Mouse (Mus musculus) neural tube, embryonic 14.5 days (tissue): ENCODE results near the gene Nanos2. TPM values are rescaled to one million over a fixed set of nuclear protein-coding genes. Genes with fewer than 3 reads are reported as not detected.

Experiments used
- ATAC-seq: fragments of 200-750 bp; cut with Nextera tagmentation; 2 replicates; pipeline ENCODE4 v1.8.0; 2017; ENCODE audit warnings: low read depth, mild to moderate bottlenecking, moderate TSS enrichment, moderate library complexity
- H3K27ac ChIP-seq: fragments of 300-500 bp; sonication (generic); 2 replicates; pipeline ENCODE4 v1.5.1; 2014; ENCODE audit warnings: low read depth, mild to moderate bottlenecking, control low read depth, low read length, moderate library complexity, mixed read lengths
- H3K27me3 ChIP-seq: fragments of 300-500 bp; sonication (generic); 2 replicates; pipeline ENCODE4 v1.6.1; 2014; ENCODE audit warnings: low read length; ENCODE audit not compliant: control insufficient read depth, insufficient read depth
- H3K36me3 ChIP-seq: fragments of 300-500 bp; sonication (generic); 2 replicates; pipeline ENCODE4 v1.6.1; 2014; ENCODE audit warnings: low read length, mixed read lengths; ENCODE audit not compliant: control insufficient read depth, insufficient read depth
- H3K4me1 ChIP-seq: fragments of 300-500 bp; sonication (generic); 2 replicates; pipeline ENCODE4 v1.6.1; 2014; ENCODE audit warnings: low read length; ENCODE audit not compliant: control insufficient read depth, insufficient read depth
- H3K4me2 ChIP-seq: fragments of 300-500 bp; sonication (generic); 2 replicates; pipeline ENCODE4 v1.6.1; 2014; ENCODE audit warnings: mild to moderate bottlenecking, low read depth, low read length, control low read depth
- H3K4me3 ChIP-seq: fragments of 300-500 bp; sonication (generic); 2 replicates; pipeline ENCODE4 v1.5.1; 2014; ENCODE audit warnings: low read depth, low read length, control low read depth, mixed read lengths
- H3K9ac ChIP-seq: fragments of 300-500 bp; sonication (generic); replicated peaks from 2 replicates; pipeline ENCODE4 v1.6.1; 2014; ENCODE audit warnings: low read depth, mild to moderate bottlenecking, control low read depth, low read length, mixed read lengths
- H3K9me3 ChIP-seq: fragments of 300-500 bp; sonication (generic); 2 replicates; pipeline ENCODE4 v1.6.1; 2016; ENCODE audit warnings: low read length; ENCODE audit not compliant: control insufficient read depth
- WGBS: fragments of 180-500 bp; shearing (Covaris S2); extraction: QIAGEN DNeasy Blood & Tissue Kit; methylation state at CpG from one replicate; pipeline ENCODE4 v1.1.7; 2014; 5-methylcytosine and 5-hydroxymethylcytosine counted together
- polyA plus RNA-seq: library from polyadenylated mRNA; unstranded; fragments of >200 nt; fragmentation: Nextera tagmentation; extraction: Ambion mirVana; gene quantifications from 2 replicates; pipeline ENCODE4 v1.2.1, GENCODE M21; 2014

Gene Nanos2
- 0.84 and 1.1 TPM in 2 replicates for polyA plus RNA-seq

DNA sequence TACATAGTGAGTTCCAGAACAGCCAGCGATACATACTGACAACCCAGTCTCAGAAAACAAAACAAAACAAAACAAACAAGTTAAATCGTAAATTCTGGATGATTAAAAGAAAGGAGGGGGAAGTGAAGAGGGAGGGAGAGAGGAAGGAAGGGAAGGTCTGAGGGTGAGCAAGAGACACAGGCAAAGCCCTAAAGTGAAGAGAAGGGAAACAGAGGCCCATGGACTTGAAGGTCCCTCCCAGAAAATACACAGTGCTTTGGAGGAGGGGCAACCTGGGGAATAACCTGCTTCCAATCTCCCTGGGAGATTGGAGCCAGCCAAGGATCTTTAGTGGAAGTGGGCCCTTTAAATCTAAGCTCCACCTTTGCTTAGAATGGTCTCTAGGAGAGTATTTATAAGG, at the start of gene Nanos2:
TSS of gene Nanos2 (plus strand) at position 301 of the 400 bp plus-strand sequence.
- H3K9ac ChIP-seq = no peak within 1 kb of the TSS
- H3K9me3 ChIP-seq = no peaks in the 10 kb centered on the region
- no peak within 1 kb of the TSS for H3K4me2 ChIP-seq
- WGBS = 48% methylated on average over 2 of the region's 2 CpGs
- H3K4me3 ChIP-seq = no peak within 1 kb of the TSS
- no peaks in the 10 kb centered on the region for H3K36me3 ChIP-seq
- no peak within 1 kb of the TSS for H3K27ac ChIP-seq
- H3K27me3 ChIP-seq = no peaks in the 10 kb centered on the region
- no peak for ATAC-seq
- H3K4me1 ChIP-seq = peaks cover 4% of the 10 kb centered on the region; the same call in 1 of the 2 replicates

DNA sequence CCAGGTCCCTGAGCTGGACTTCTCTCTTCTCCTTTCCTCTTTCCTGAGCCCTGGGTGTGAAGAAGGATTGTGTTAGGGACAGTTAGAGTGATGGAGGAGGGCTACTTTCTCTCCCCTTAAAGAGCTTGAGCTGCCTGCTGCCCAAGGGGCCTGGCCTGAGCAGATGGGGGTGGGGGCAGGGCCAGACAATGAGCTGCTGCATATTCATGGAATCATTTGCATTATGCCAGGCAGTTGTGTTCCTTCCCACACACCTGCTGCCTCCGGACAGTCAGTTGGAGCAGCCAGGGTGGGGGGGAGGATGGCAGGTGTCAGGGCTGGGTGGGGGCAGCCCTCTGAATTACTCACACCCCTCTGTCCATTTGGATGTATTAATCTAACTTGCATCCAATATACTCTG, 44.8 kb upstream of the Nanos2 start:
- peak overlapping the region; percentile 55 for H3K27ac ChIP-seq
- no peak overlapping the region for H3K4me3 ChIP-seq
- WGBS = 5% methylated on average over 1 of the region's 1 CpGs
- H3K9ac ChIP-seq = no peak overlapping the region
- H3K27me3 ChIP-seq = no peaks in the 10 kb centered on the region
- peak overlapping the region; percentile 14; the same call in 1 of the 2 replicates for H3K4me2 ChIP-seq
- peaks cover 11% of the 10 kb centered on the region; the same call in 1 of the 2 replicates for H3K36me3 ChIP-seq
- peaks cover 24% of the 10 kb centered on the region for H3K4me1 ChIP-seq
- ATAC-seq = peak; percentile 68; the same call in 1 of the 2 replicates
- no peaks in the 10 kb centered on the region for H3K9me3 ChIP-seq

DNA sequence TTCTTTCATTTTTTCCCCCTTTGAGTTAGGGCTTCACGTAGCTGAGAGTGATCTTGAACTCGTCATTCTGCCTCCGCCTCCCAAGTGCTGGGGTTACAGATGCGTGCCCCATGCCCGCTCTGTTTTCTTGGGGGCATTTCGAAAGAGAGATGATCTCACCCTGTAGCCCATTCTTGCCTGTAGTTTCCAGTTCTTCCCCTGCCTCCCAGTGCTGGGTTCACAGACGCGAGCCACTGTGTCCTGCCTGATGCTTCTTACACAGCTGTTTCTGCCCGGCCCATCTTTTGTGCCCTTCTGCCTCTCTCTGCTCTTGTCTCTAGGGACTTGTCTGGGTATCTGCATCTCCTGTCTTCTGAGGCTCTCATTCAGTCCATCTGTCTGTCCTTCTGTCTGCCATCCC, 44.4 kb upstream of the Nanos2 start:
- Histone ChIP-seq H3K27me3 (no peaks in the 10 kb centered on the region), H3K4me2 (no peak overlapping the region; the same call in 1 of the 2 replicates), H3K9ac (no peak overlapping the region), H3K27ac (peak overlapping the region; percentile 55), H3K4me1 (peaks cover 27% of the 10 kb centered on the region), H3K36me3 (peaks cover 14% of the 10 kb centered on the region; the same call in 1 of the 2 replicates), H3K4me3 (no peak overlapping the region), H3K9me3 (no peaks in the 10 kb centered on the region)
- no peak for ATAC-seq
- WGBS = 26% methylated on average over 9 of the region's 9 CpGs

DNA sequence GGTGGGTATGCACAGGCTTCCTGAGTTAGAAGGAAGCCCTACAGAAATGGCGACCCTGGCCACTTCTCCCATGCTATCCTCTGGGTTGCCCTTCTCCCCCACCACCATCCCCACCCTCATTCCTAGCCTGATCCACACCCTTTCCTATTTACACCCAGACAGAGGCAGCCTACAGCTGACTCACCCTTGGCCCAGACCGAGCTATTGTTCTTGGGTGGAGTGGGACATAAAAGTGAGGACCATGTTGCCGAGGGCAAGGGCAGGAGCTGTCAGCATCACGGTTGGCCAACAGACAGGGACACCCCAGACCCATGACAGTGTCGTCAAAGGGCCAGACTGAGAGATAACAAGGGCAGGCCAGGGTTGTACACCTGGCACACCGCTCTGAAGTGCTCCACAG, 39.0 kb upstream of the Nanos2 start:
- ATAC-seq = no peak
- Histone ChIP-seq H3K9ac (no peak overlapping the region), H3K4me2 (no peak overlapping the region), H3K27me3 (no peaks in the 10 kb centered on the region), H3K4me3 (no peak overlapping the region), H3K27ac (peak overlapping the region; percentile 78), H3K36me3 (peaks cover 19% of the 10 kb centered on the region; the same call in 1 of the 2 replicates), H3K9me3 (no peaks in the 10 kb centered on the region), H3K4me1 (peaks cover 30% of the 10 kb centered on the region)
- 35% methylated on average over 6 of the region's 6 CpGs for WGBS

DNA sequence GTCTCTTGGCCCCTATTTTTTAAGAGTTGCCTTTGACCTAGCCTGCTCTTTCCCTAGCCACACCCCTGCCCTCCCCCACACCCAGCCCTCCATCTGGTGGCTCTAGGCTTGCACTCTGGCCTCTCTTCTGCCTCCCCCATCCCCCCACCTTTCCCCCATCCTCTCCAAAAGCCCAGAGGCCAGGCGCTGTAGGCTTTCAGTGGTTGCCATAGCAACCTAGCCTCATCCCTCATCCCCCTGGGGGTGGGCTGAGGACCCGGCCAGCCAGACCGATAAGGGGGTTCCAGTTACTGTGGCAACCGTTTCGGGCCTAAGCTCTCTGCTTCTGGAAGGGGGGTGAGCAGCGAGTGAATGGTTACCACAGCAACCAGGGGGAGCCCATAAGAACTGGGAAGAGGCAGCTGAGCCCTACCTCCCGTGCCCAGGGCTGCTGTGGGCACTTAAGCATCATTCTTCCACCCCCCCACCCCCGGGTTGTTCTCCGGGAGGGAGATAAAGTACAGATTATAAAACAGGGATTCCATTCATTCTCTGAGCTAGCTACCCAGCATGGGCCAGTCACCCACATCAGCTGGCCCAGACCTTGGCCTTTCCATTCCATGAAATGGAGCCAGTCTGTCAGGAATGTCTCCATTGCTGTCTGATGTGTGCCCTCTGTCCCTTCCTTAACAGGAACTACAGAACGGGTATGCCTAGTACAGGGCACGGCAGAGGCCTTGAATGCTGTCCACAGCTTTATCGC, 37.2 kb upstream of the Nanos2 start:
- Histone ChIP-seq H3K4me1 (peaks cover 29% of the 10 kb centered on the region), H3K9me3 (no peaks in the 10 kb centered on the region), H3K4me3 (no peak overlapping the region), H3K36me3 (peaks cover 27% of the 10 kb centered on the region; the same call in 1 of the 2 replicates), H3K27me3 (no peaks in the 10 kb centered on the region), H3K9ac (no peak overlapping the region), H3K27ac (peak overlapping the region; percentile 78), H3K4me2 (peak overlapping the region; percentile 15; the same call in 1 of the 2 replicates)
- ATAC-seq = peak; percentile 91
- WGBS = 13% methylated on average over 12 of the region's 12 CpGs

DNA sequence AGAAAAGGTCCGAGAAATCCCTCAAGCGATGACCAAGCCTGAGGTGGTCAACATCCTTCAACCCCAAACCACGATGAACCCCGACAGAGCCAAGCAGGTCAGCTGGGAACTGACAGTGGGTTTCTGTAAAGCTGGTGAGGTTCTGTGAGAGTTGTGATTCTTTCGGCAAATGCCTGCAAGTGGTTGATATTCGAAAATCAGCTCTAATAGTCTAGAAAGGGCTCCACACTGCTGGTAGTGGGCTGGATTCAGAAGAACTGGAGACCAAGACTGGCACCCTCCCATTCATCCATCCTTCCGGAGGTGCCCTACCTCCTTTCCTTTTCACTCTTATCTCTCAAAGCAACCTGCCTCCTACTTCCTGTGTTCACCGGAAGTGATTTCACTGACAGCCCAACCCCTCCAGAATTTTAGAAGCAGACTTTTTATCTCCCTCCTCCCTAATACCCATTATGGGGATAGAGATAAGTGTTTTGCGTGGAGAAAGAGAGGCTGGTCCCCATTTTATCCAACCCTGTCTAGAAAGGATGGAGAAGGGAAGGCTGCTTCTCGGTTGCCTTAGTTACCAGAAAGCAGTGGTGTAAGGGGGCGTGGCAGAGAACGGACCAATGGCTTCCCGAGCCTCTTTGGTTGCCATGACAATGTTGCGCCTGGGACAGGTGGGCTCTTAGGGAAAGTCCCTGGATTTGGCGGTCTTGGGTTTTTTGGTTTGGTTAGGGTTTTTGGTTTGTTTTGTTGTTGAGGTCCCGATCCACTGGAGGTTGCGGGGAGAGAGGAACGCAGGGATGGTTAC, 36.5 kb upstream of the Nanos2 start:
- peaks cover 29% of the 10 kb centered on the region for H3K4me1 ChIP-seq
- peak overlapping the region; percentile 78 for H3K27ac ChIP-seq
- no peak for ATAC-seq
- no peaks in the 10 kb centered on the region for H3K27me3 ChIP-seq
- H3K9ac ChIP-seq = no peak overlapping the region
- H3K36me3 ChIP-seq = peaks cover 29% of the 10 kb centered on the region; the same call in 1 of the 2 replicates
- no peak overlapping the region for H3K4me3 ChIP-seq
- 19% methylated on average over 18 of the region's 18 CpGs for WGBS
- no peak overlapping the region; the same call in 1 of the 2 replicates for H3K4me2 ChIP-seq
- no peaks in the 10 kb centered on the region for H3K9me3 ChIP-seq

DNA sequence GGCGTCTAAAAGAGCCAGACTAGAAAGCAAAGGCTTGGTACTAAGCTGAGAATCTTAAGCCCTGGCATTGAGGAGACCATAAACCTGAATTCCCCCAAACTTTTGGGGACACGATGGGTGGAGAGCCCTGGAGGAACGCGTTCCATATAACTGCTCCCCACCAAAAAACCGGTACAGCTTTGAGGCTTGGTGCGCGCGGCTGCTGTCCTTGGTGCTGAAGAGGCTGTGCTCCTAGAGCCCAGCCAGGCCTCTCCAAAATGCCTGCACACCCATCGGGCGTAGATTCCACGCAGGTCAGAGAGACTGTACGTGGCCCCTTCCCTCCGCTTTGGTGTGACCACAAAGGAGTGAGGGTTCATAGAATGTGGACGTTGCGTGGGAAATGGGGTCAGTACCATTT, 35.8 kb upstream of the Nanos2 start:
- peaks cover 29% of the 10 kb centered on the region for H3K4me1 ChIP-seq
- no peak overlapping the region for H3K9ac ChIP-seq
- H3K4me3 ChIP-seq = no peak overlapping the region
- ATAC-seq = no peak
- WGBS = 22% methylated on average over 15 of the region's 15 CpGs
- H3K27ac ChIP-seq = peak overlapping the region; percentile 78; the same call in 1 of the 2 replicates
- no peaks in the 10 kb centered on the region for H3K27me3 ChIP-seq
- H3K9me3 ChIP-seq = no peaks in the 10 kb centered on the region
- no peak overlapping the region for H3K4me2 ChIP-seq
- H3K36me3 ChIP-seq = peaks cover 26% of the 10 kb centered on the region; the same call in 1 of the 2 replicates

DNA sequence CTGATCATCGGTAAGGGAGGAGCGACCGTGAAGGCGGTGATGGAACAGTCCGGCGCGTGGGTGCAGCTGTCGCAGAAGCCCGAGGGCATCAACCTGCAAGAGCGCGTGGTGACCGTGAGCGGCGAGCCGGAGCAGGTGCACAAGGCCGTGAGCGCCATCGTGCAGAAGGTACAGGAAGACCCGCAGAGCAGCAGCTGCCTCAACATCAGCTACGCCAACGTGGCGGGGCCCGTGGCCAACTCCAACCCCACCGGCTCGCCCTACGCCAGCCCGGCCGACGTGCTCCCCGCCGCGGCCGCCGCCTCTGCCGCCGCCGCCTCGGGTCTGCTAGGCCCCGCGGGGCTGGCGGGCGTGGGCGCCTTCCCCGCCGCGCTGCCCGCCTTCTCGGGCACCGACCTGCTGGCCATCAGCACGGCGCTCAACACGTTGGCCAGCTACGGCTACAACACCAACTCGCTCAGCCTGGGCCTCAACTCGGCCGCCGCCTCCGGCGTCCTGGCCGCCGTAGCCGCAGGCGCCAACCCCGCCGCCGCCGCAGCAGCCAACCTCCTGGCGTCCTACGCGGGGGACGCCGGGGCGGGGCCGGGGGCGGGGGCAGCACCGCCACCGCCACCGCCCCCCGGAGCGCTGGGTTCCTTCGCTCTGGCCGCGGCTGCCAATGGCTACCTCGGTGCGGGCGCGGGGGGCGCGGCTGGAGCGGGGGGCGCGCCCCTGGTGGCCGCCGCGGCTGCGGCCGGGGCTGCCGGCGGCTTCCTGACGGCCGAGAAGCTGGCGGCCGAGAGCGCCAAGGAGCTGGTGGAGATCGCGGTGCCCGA, 29.4 kb upstream of the Nanos2 start:
- Histone ChIP-seq H3K27ac (peak overlapping the region; percentile 69), H3K36me3 (peaks cover 23% of the 10 kb centered on the region), H3K9me3 (no peaks in the 10 kb centered on the region), H3K9ac (peak overlapping the region; percentile 44), H3K4me2 (peak overlapping the region; percentile 49), H3K4me1 (peaks cover 23% of the 10 kb centered on the region), H3K27me3 (no peaks in the 10 kb centered on the region), H3K4me3 (peak overlapping the region; percentile 24)
- WGBS = under 1% methylated on average over 79 of the region's 107 CpGs
- peak; percentile 57 for ATAC-seq
